Mouse (Mus musculus) limb, embryonic 10.5 days (tissue): ENCODE results near the gene Gtf2h4. TPM values are rescaled to one million over a fixed set of nuclear protein-coding genes. Genes with fewer than 3 reads are reported as not detected.

Experiments used
- DNase-seq: peaks from one replicate; pipeline ENCODE4 v3.0.0-alpha.2; 2017; ENCODE audit warnings: low spot score
- H3K27ac ChIP-seq: fragments of 300-500 bp; sonication (generic); 2 replicates; pipeline ENCODE4 v1.5.1; 2016; ENCODE audit warnings: mild to moderate bottlenecking
- H3K27me3 ChIP-seq: fragments of 300-500 bp; sonication (generic); 2 replicates; pipeline ENCODE4 v1.6.1; 2016; ENCODE audit warnings: low read depth, mild to moderate bottlenecking; ENCODE audit not compliant: poor library complexity, severe bottlenecking
- H3K36me3 ChIP-seq: fragments of 300-500 bp; sonication (generic); 2 replicates; pipeline ENCODE4 v1.6.1; 2016; ENCODE audit warnings: mild to moderate bottlenecking, moderate library complexity
- H3K4me1 ChIP-seq: fragments of 300-500 bp; sonication (generic); 2 replicates; pipeline ENCODE4 v1.6.1; 2016
- H3K4me3 ChIP-seq: fragments of 300-500 bp; sonication (generic); 2 replicates; pipeline ENCODE4 v1.5.1; 2016; ENCODE audit warnings: mild to moderate bottlenecking, moderate library complexity
- H3K9me3 ChIP-seq: fragments of 300-500 bp; sonication (generic); replicated peaks from 2 replicates; pipeline ENCODE4 v1.6.1; 2016; ENCODE audit warnings: mild to moderate bottlenecking
- WGBS: fragments of 180-500 bp; shearing (Covaris S2); methylation state at CpG from one replicate; pipeline ENCODE4 v1.1.7; 2016; 5-methylcytosine and 5-hydroxymethylcytosine counted together
- polyA plus RNA-seq: library from polyadenylated mRNA; unstranded; fragments of >200 nt; fragmentation: Nextera tagmentation; extraction: Ambion mirVana; gene quantifications from 2 replicates; pipeline ENCODE4 v1.2.1, GENCODE M21; 2016

Gtf2h4 gene
- polyA plus RNA-seq = 67.0 and 72.4 TPM in 2 replicates

- DNase-seq = peak; percentile 81
- 3% methylated on average over 23 of the region's 23 CpGs for WGBS
- peak within 1 kb of the TSS; percentile 86 for H3K4me3 ChIP-seq
- H3K27me3 ChIP-seq = no peaks in the 10 kb centered on the region
- peaks cover 26% of the 10 kb centered on the region for H3K36me3 ChIP-seq
- H3K27ac ChIP-seq = peak within 1 kb of the TSS; percentile 82
- H3K9me3 ChIP-seq = no peaks in the 10 kb centered on the region
- peaks cover 10% of the 10 kb centered on the region for H3K4me1 ChIP-seq
Measured at GRCm38 (mm10) chr17:35673416-35674035, at the start of gene Gtf2h4. TSS of gene Gtf2h4 (minus strand) at chr17:35673739.

DNA sequence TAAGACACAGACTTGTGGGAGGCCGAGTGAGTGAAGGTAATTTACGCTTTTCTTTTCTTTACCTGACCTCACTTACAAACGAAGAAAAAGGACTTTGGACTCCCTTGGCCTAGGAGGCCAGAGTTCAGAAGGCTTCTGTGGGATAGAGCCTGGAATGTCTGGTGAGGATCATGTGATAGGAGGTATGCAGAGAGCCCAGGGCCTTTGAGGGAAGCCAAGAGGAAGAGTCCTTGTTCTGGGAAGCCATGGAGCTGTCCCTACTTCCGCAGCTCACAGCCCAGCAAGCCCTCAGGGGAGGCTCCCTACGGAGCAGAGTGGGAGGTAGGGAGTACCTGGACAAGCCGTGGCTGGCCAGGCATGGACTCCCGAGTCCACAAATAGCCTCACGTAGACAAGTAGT lies 48.1 kb upstream of the Gtf2h4 start:
- no peak overlapping the region for H3K27ac ChIP-seq
- H3K27me3 ChIP-seq = peaks cover 45% of the 10 kb centered on the region
- H3K4me3 ChIP-seq = no peak overlapping the region
- H3K36me3 ChIP-seq = no peaks in the 10 kb centered on the region
- no peak for DNase-seq
- H3K9me3 ChIP-seq = no peaks in the 10 kb centered on the region
- H3K4me1 ChIP-seq = peaks cover 25% of the 10 kb centered on the region
- WGBS = 59% methylated on average over 8 of the region's 8 CpGs

DNA sequence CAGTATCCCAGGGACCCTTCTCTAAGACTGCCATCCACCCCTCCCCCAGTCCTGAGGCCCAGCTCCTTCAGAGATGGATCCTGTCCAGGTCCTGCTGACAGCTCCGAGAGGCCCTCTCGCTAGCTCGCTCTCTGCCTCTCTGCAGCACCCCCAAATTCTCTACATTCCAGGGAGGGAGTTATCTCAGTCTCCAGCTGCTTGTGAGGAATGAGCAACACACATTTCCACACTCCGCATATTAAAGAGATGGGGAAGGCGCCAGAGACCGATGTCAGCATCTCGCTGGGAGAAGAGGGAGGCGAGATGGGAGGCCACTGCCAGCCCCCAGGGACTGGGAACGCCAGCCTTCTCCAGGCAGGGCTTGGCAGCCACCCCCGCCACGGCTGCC lies 46.8 kb upstream of the Gtf2h4 start:
- DNase-seq = no peak
- peak overlapping the region; percentile 56 for H3K27ac ChIP-seq
- H3K4me3 ChIP-seq = no peak overlapping the region
- no peaks in the 10 kb centered on the region for H3K36me3 ChIP-seq
- 8% methylated on average over 11 of the region's 11 CpGs for WGBS
- no peaks in the 10 kb centered on the region for H3K9me3 ChIP-seq
- H3K27me3 ChIP-seq = peaks cover 40% of the 10 kb centered on the region
- H3K4me1 ChIP-seq = peaks cover 22% of the 10 kb centered on the region

DNA sequence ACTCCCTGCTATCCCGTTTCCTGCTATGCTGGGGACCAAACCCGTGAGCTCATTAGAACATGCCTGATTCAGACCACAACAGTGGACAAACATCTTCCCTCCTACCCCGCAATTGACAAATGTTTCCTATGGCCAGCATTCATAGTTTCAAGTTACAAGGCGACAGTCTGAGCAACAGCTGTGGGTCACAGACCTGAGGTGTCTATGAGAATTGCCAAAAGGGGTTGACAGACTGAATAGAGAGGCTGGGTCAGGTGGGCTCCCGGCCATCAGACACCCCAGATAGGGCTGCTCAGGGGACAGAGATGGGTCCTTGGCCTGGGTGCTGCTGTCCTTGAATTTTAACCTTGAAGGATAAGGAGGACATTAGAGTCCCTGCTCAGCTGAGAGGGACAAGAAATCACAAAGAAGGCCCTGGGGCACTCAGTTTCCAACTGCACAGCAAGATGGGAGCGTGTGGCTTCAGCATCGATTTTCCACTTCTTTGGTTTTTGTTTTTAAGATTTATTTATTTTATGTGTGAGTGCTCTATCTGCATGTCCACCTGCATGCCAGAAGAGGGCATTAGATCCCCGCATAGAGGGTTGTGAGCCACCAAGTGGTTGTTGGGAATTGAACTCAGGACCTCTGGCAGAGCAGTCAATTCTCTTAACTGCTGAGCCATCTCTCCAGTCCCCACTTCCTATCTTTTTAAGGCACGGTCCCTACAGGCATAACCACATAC lies 46.2 kb upstream of the Gtf2h4 start:
- H3K27me3 ChIP-seq = peaks cover 35% of the 10 kb centered on the region
- H3K36me3 ChIP-seq = no peaks in the 10 kb centered on the region
- no peak for DNase-seq
- H3K9me3 ChIP-seq = no peaks in the 10 kb centered on the region
- WGBS = 42% methylated on average over 9 of the region's 9 CpGs
- no peak overlapping the region for H3K27ac ChIP-seq
- H3K4me1 ChIP-seq = peaks cover 22% of the 10 kb centered on the region
- H3K4me3 ChIP-seq = no peak overlapping the region

GRCm38 (mm10) chr17:35717080-35717479 lies 43.5 kb upstream of the Gtf2h4 start:
- no peaks in the 10 kb centered on the region for H3K36me3 ChIP-seq
- peaks cover 11% of the 10 kb centered on the region; the same call in 1 of the 2 replicates for H3K27me3 ChIP-seq
- H3K4me1 ChIP-seq = peaks cover 24% of the 10 kb centered on the region
- H3K27ac ChIP-seq = no peak overlapping the region
- DNase-seq = no peak
- no peaks in the 10 kb centered on the region for H3K9me3 ChIP-seq
- WGBS = 93% methylated on average over 6 of the region's 6 CpGs
- no peak overlapping the region for H3K4me3 ChIP-seq

DNA sequence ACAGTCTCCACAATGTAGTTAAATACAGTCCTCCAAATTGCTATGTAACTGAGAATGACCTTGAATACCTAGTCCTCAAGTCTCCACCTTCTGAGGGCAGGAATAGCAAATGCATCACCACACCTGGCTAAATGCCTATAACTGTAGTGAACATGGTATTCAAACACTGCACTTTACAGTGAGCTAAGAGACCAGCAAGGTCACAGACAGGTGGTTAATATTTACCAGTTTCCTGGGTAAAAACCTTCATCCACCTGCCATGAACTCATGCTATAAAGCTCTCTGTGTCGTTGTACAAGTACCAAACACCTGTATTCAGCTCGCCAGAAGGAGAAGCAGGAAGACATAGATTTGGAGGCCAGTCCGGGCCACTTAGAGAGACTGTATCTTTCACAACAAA lies 42.6 kb upstream of the Gtf2h4 start:
- Histone ChIP-seq H3K36me3 (no peaks in the 10 kb centered on the region), H3K27me3 (peaks cover 5% of the 10 kb centered on the region; the same call in 1 of the 2 replicates), H3K4me1 (peaks cover 21% of the 10 kb centered on the region), H3K4me3 (no peak overlapping the region), H3K9me3 (no peaks in the 10 kb centered on the region), H3K27ac (no peak overlapping the region)
- 95% methylated on average over 3 of the region's 3 CpGs for WGBS
- DNase-seq = no peak

- WGBS = 52% methylated on average over 8 of the region's 8 CpGs
- no peaks in the 10 kb centered on the region for H3K27me3 ChIP-seq
- peak overlapping the region; percentile 58; the same call in 1 of the 2 replicates for H3K27ac ChIP-seq
- no peak overlapping the region for H3K4me3 ChIP-seq
- no peaks in the 10 kb centered on the region for H3K9me3 ChIP-seq
- no peaks in the 10 kb centered on the region for H3K36me3 ChIP-seq
- DNase-seq = no peak
- peaks cover 12% of the 10 kb centered on the region for H3K4me1 ChIP-seq
Measured at GRCm38 (mm10) chr17:35710705-35711347, 37.3 kb upstream of the Gtf2h4 start.

DNA sequence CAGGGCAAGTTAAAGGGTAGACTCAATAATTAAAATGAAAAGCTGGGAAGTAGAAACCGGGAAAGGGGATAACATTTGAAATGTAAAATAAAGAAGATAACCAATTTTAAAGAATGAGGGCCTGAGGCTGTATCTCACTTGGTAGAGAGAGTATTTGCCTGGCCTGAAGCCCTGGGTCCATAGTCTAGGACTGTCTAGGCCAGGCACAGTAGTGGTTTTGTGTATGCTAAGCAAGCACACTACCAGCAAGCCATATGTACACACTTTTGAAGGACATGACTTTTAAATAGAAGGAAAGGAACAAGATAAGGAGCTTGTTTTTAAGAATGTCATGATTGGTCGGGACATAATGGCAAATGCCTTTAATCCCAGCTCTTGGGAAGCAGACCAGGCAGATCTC lies 35.1 kb upstream of the Gtf2h4 start:
- Histone ChIP-seq H3K9me3 (no peaks in the 10 kb centered on the region), H3K27ac (no peak overlapping the region), H3K36me3 (no peaks in the 10 kb centered on the region), H3K4me1 (peaks cover 29% of the 10 kb centered on the region), H3K4me3 (no peak overlapping the region), H3K27me3 (peaks cover 8% of the 10 kb centered on the region)
- WGBS = 78% methylated on average over 2 of the region's 2 CpGs
- DNase-seq = no peak

- 81% methylated on average over 7 of the region's 7 CpGs for WGBS
- no peak overlapping the region for H3K27ac ChIP-seq
- peaks cover 36% of the 10 kb centered on the region for H3K4me1 ChIP-seq
- no peaks in the 10 kb centered on the region for H3K9me3 ChIP-seq
- no peaks in the 10 kb centered on the region for H3K36me3 ChIP-seq
- peaks cover 15% of the 10 kb centered on the region for H3K27me3 ChIP-seq
- no peak for DNase-seq
- no peak overlapping the region for H3K4me3 ChIP-seq
Measured at GRCm38 (mm10) chr17:35707929-35708328, 34.4 kb upstream of the Gtf2h4 start.

DNA sequence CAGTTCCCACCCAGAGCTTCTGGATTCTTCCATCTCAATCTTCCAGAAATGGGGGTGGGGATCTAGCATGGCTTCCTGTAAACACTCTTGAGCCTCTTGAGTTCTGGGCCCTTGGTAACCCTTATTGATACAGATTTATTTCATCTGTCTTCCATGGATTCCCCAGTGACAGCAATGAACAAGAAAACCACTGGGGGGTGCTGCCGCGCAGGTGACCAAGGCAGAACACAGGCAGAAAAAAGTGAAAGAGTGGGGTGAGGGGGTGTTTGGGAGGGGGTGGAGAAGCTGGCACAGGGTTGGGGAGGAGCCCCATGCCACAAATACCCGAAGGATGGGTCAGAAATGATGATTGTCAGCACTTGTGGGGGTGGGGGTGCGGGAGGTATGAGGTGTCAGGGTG lies 32.3 kb upstream of the Gtf2h4 start:
- Histone ChIP-seq H3K27ac (no peak overlapping the region), H3K9me3 (no peaks in the 10 kb centered on the region), H3K36me3 (no peaks in the 10 kb centered on the region), H3K27me3 (peaks cover 36% of the 10 kb centered on the region), H3K4me1 (peaks cover 50% of the 10 kb centered on the region), H3K4me3 (no peak overlapping the region)
- no peak for DNase-seq
- 25% methylated on average over 4 of the region's 4 CpGs for WGBS

DNA sequence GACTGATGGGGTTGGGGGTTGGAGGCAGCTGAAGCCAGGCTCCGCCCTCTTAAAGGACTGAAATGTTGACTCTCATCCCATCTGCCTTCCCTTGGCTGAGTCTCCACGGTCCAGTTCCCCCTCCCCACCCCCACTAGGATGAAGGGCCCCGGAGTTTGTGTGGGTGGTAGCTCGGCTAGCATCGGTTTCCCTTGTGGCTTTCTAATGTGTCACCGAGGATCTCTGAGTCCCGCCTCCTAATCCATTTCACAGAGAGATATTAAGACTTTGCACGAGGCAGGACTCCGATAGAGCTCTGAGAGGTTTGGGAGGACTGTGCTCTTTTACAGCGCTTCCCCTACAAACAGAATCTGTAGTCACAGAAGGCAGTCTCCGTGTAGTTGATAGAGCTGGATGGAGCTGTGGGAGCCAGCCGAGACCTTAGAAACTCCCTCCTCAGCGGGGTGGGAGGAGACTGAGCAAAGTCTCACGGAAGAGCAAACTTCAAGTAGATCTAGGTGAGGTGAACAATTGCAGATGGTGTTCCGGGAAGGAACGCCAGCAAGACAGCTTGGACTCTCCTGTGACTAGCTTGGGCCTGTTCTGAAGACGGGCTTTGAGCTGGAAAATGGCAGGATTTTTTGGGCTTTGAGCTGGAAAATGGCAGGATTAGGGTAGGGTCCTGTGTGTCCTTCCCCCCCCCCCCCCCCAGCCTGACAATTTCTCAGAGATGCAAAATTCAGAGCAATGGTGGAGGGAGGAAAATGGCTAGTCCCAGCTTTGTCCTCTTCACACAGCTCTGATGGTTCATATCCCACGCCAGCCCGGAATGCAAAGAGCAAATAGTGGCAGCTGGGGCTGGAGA lies 31.3 kb upstream of the Gtf2h4 start, which contains the start of gene Ddr1:
Gene Ddr1 (minus strand): TSS at position 1 of the 844 bp plus-strand sequence.
- H3K36me3 ChIP-seq = no peaks in the 10 kb centered on the region
- 8% methylated on average over 19 of the region's 19 CpGs for WGBS
- peaks cover 46% of the 10 kb centered on the region for H3K27me3 ChIP-seq
- H3K4me3 ChIP-seq = peak within 1 kb of the TSS; percentile 68
- H3K27ac ChIP-seq = peak within 1 kb of the TSS; percentile 88
- peaks cover 54% of the 10 kb centered on the region for H3K4me1 ChIP-seq
- H3K9me3 ChIP-seq = no peaks in the 10 kb centered on the region
- no peak for DNase-seq

GRCm38 (mm10) chr17:35703751-35704271 lies 30.3 kb upstream of the Gtf2h4 start:
- Histone ChIP-seq H3K27ac (peak overlapping the region; percentile 88), H3K4me1 (peaks cover 57% of the 10 kb centered on the region), H3K4me3 (peak overlapping the region; percentile 68), H3K27me3 (peaks cover 56% of the 10 kb centered on the region), H3K9me3 (no peaks in the 10 kb centered on the region), H3K36me3 (no peaks in the 10 kb centered on the region)
- peak; percentile 79 for DNase-seq
- WGBS = 1% methylated on average over 14 of the region's 14 CpGs
